Mouse (Mus musculus): ENCODE measurements around the gene Fgf2. TPM values are rescaled to one million over a fixed set of nuclear protein-coding genes. Genes with fewer than 3 reads are reported as not detected.
A peak's percentile ranks its signal among the peaks of the same experiment; 100 is the strongest.

Fgf2 gene
- total and polyA plus RNA-seq, 3 experiments: 0.15 to 0.53 TPM; not detected in 1

DNA sequence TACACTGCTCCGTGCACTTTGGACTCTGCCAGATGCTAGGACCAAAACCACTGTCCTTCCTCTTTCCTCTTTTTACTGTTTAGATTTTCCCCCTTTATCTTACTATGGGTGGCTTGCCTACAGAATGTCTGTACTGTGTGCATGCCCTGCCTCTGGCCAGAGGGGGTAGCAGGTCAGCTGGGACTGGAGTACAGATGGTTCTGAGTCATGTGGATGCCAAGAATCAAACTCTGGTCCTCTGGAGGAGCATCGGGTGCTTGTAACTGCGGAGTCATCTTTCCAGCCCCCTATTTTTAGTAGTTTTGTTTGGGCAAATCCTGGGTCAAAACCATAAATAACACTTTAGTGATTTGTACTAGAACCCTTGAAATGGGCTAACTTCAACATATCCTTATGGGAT is 65.3 kb downstream of the Fgf2 start:
- no peak overlapping the region for H3K4me3 ChIP-seq (ENCODE audit: control insufficient read depth in 1 of 2, insufficient read depth in 1 of 2, low read depth in 2 of 2, low read length in 2 of 2)
- H3K79me2 ChIP-seq (ENCODE audit: control insufficient read depth, insufficient read depth, low read length, poor library complexity): no peaks in the 10 kb centered on the region
- no peaks in the 10 kb centered on the region for H3K9me3 ChIP-seq (replicated peaks; ENCODE audit: insufficient read depth, low read length)
- H3K4me1 ChIP-seq (ENCODE audit: control insufficient read depth in 1 of 2, insufficient read depth in 2 of 2, low read length in 2 of 2): 0 out of 4 replicates have a peak, but pooled peaks cover 0 to 5% of the 10 kb centered on the region in 2 experiments
- H3K9ac ChIP-seq (ENCODE audit: control insufficient read depth, low read depth, low read length, poor library complexity, severe bottlenecking): no peak overlapping the region
- H3K27me3 ChIP-seq (ENCODE audit: control insufficient read depth in 1 of 2, insufficient read depth in 2 of 2, low read length in 2 of 2): no peaks in the 10 kb centered on the region
- H3K36me3 ChIP-seq (ENCODE audit: control insufficient read depth in 1 of 2, insufficient read depth in 2 of 2, low read length in 2 of 2): peaks cover 0 to 5% of the 10 kb centered on the region in 2 experiments; a peak in 2 of 4 replicates
- H3K27ac ChIP-seq (ENCODE audit: control insufficient read depth, low read depth, low read length): no peak overlapping the region
- DNase-seq (ENCODE audit: low read depth, low spot score): peak; percentile 33
- TF ChIP-seq CTCF (IDR thresholded peaks at IDR 0.05 in 2 of 3, conservative IDR thresholded peaks at IDR 0.05 in 1 of 3; ENCODE audit: control insufficient read depth in 1 of 3, insufficient read depth in 1 of 3, low read depth in 2 of 3, low read length in 3 of 3, poor library complexity in 1 of 3, severe bottlenecking in 1 of 3): no peak
- no peak for TF ChIP-seq KAT2A (conservative IDR thresholded peaks at IDR 0.05; ENCODE audit: low read depth, low read length)
- TF ChIP-seq SMC3 (IDR thresholded peaks at IDR 0.05; ENCODE audit: low read depth, low read length): no peak
- no peak for TF ChIP-seq RAD21 (IDR thresholded peaks at IDR 0.05; ENCODE audit: low read depth, low read length)
- TF ChIP-seq BHLHE40 (IDR thresholded peaks at IDR 0.05; ENCODE audit: borderline replicate concordance, low read depth, low read length): no peak
- no peak for TF ChIP-seq NRF1 (IDR thresholded peaks at IDR 0.05; ENCODE audit: insufficient read depth, low read depth, low read length, poor library complexity, severe bottlenecking)
- TF ChIP-seq GABPA (IDR thresholded peaks at IDR 0.05; ENCODE audit: low read depth, low read length): no peak
- no peak for TF ChIP-seq MAFK (IDR thresholded peaks at IDR 0.05; ENCODE audit: borderline replicate concordance, low read depth, low read length)
- no peak for TF ChIP-seq TAL1 (IDR thresholded peaks at IDR 0.05; ENCODE audit: low read length)
- no peak for TF ChIP-seq GATA1 (IDR thresholded peaks at IDR 0.05; ENCODE audit: low read depth, low read length)
- no peak for TF ChIP-seq ELF1 (IDR thresholded peaks at IDR 0.05; ENCODE audit: low read depth, low read length)
- TF ChIP-seq CHD2 (IDR thresholded peaks at IDR 0.05; ENCODE audit: low read length): no peak
- TF ChIP-seq RCOR1 (IDR thresholded peaks at IDR 0.05; ENCODE audit: low read depth, low read length): no peak
- TF ChIP-seq ZC3H11A (IDR thresholded peaks at IDR 0.05; ENCODE audit: low read depth, low read length): no peak
- TF ChIP-seq HCFC1 (IDR thresholded peaks at IDR 0.05; ENCODE audit: low read depth, low read length): no peak

DNA sequence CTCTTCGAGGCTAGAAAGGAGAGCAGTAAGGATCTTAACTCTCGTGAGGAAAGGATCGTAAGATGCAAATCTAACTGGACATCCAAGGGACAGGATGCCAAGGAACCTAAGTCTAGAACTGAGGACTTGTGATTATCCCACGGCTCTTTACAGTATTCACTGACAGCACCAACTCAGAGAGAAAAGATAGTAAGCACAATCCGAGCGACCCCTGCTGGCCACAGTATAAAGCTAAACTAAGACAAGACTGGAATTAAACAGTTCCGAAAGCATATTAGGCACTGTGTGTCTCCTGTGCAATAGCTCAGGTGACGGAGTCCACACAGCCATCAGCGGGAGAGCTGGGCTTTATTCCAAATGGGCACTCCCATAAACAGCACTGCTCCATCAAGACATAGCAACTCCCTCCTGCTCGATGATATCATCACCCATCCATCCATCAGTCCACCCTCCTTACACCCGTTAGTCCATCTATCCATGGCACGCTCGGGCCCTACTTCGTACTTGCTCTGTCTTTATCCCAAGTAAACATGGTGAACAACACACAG is 66.3 kb downstream of the Fgf2 start:
- H3K27ac ChIP-seq (ENCODE audit: control insufficient read depth, low read depth, low read length): no peak overlapping the region
- peak; percentile 84 for DNase-seq (ENCODE audit: low read depth, low spot score)

More for the DNA sequence above, 66.3 kb downstream of the Fgf2 start:
- Histone ChIP-seq H3K4me1 (ENCODE audit: control insufficient read depth in 1 of 2, insufficient read depth in 2 of 2, low read length in 2 of 2) (0 out of 4 replicates have a peak, but pooled peaks cover 0 to 6% of the 10 kb centered on the region in 2 experiments), H3K27me3 (ENCODE audit: control insufficient read depth in 1 of 2, insufficient read depth in 2 of 2, low read length in 2 of 2) (no peaks in the 10 kb centered on the region), H3K36me3 (ENCODE audit: control insufficient read depth in 1 of 2, insufficient read depth in 2 of 2, low read length in 2 of 2) (peaks cover 0 to 5% of the 10 kb centered on the region in 2 experiments; a peak in 2 of 4 replicates), H3K4me3 (ENCODE audit: control insufficient read depth in 1 of 2, insufficient read depth in 1 of 2, low read depth in 2 of 2, low read length in 2 of 2) (no peak overlapping the region), H3K9ac (ENCODE audit: control insufficient read depth, low read depth, low read length, poor library complexity, severe bottlenecking) (no peak overlapping the region), H3K9me3 (replicated peaks; ENCODE audit: insufficient read depth, low read length) (no peaks in the 10 kb centered on the region), H3K79me2 (ENCODE audit: control insufficient read depth, insufficient read depth, low read length, poor library complexity) (peaks cover 4% of the 10 kb centered on the region; the same call in 1 of the 2 replicates)
- peak; percentile 82 for TF ChIP-seq ZC3H11A (IDR thresholded peaks at IDR 0.05; ENCODE audit: low read depth, low read length)
- TF ChIP-seq RAD21 (IDR thresholded peaks at IDR 0.05; ENCODE audit: low read depth, low read length): peak; percentile 88
- TF ChIP-seq SMC3 (IDR thresholded peaks at IDR 0.05; ENCODE audit: low read depth, low read length): peak; percentile 91
- no peak for TF ChIP-seq MXI1 (IDR thresholded peaks at IDR 0.05; ENCODE audit: low read depth, low read length)
- TF ChIP-seq USF1 (IDR thresholded peaks at IDR 0.05; ENCODE audit: low read depth, low read length): no peak
- TF ChIP-seq RCOR1 (IDR thresholded peaks at IDR 0.05; ENCODE audit: low read depth, low read length): 0 out of 2 replicates have a peak, but pooled peaks have one; percentile 17
- peak; percentile 56 to 89 (median 79) for TF ChIP-seq CTCF (IDR thresholded peaks at IDR 0.05 in 2 of 3, conservative IDR thresholded peaks at IDR 0.05 in 1 of 3; ENCODE audit: control insufficient read depth in 1 of 3, insufficient read depth in 1 of 3, low read depth in 2 of 3, low read length in 3 of 3, poor library complexity in 1 of 3, severe bottlenecking in 1 of 3)

All from MEL (cell line).